Mouse (Mus musculus): ENCODE results near the gene Slc44a5.

GRCm38 (mm10) chr3:154046876-154047275 is 73.6 kb downstream of the Slc44a5 start:
- TF ChIP-seq POLR2A (IDR thresholded peaks at IDR 0.05; ENCODE audit: low read depth, low read length) (no peak), CTCF (IDR thresholded peaks at IDR 0.05; ENCODE audit: borderline replicate concordance, insufficient read depth, low read length) (no peak)
